Mouse (Mus musculus): ENCODE measurements around the gene Wdr5.

Gene Wdr5

DNA sequence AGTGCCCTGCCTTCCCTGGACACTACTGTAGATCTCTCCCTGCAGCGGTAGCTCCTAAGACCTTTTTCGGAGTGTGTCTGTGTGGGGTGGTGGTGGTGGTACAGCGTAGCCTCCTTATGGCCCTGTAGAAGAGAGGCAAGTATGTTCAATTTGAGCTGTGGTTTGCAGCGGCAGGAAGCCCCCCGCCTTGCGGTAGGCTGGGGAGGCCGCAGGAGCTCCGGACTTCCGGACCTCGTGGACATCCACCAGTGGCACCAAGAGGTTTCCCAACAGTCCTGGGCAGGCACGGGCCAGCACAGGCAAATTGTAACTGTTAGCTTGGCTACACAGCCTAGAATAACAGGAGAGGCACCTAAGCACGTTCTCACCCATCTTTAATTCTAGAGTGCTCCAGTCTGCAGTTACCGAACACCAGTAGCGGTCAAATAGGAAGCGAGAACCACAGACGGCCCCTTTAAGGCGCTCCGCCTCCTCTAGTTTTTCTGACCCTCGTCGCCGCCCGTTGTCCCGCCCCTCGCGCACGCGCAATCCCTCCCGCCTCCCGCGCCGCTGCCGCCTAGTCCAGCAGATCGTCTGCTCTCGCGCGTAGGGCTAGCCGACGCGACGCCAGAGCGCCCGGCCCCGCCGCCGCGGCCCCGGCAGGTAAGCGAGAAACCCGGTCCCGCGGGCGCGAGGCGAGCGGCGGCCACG, at the start of gene Wdr5:
Gene Wdr5, plus strand, starts transcription at position 519 of the 690 bp plus-strand sequence.
- DNase-seq, result peak; percentile 95

DNA sequence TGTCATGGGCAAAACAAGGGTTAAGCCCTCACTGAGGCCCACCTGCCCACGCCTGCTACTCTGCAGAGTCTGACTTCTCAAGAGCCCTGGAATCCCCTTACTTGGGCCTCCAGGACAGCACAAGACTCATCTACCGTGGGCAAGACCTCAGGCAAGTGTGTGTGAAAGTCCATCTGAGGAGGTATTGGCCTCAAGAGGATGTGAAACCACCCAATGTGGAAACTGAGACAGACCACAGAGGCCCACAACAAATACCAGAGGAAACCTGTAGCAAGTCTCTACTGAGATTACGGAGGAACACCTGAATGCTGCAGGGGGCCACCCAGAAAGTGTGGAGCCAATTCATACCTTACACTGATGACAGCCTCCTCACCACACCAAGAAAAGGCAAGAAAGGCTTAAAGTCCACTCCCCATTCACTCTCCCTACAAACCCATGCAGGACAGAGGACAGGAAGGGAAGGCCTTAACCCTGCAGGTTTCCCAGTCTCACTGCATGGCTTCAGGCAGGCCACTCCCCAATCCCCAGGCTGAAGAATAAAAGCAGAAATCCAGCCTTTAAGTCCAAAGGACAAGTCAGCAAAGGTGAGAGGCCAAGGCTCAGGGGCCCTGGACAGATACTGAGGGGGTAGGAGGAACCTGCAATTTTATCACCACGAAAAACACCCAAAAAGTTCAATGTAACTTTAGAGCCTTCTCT, 45.5 kb upstream of the Wdr5 start:
- no peak for DNase-seq

DNA sequence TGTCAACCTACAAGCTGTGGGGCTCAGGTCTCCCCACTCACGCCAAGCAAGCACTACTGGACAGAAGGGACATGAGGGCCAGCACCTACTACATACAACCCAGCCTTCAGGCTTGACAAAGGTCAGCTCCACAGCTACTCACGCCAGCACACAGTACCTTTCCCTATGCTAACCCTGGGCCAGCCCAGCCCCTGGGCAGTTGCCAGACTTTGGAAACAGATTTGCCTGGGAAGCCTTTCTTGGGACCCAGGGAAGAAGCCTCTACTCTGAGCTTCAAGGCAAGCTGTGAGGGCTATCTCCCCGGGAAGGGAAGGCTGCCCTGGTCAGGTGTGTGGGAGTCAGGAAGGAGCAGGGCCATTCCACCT, 45.0 kb upstream of the Wdr5 start:
- DNase-seq, result peak; percentile 71

DNA sequence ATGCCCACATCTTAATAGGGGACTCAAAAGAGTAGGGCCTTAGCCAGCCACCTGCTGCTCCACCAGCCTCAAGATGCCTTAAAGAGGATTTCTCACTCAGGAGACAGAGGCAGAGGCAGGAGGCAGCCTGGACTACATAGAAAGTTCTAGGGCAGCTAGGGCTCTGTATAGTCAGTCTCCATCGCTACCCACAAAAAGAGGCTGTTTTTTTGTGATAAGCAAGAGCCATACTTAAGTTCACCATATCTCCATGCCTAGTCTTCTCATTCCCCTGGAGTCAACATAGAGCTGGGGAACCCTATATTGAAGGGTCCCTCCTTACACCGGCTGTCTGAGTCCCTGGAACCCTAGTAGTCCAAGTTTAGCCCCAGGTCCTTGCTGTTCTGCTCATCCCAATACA, 44.4 kb upstream of the Wdr5 start:
- DNase-seq, result no peak

DNA sequence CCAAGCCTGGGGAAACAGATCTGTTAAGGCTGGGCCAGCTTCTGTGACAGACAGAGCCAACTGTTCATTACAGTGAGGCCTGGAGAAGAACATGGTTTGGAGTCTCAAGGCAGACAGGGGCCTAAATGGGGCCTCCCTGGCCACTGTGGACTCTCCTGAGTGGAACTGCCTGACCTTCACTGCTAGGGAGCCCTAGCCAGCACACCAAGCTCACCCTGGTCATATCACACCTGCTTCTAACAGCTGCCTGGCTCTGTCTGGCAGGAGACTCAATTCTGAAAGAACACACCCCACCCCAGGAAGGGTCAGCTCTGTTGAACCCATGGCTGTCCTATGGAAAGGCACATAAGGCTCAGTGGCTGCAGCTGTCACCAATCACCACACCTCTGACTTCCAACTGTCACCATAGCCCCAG, 43.8 kb upstream of the Wdr5 start:
- no peak for DNase-seq

DNA sequence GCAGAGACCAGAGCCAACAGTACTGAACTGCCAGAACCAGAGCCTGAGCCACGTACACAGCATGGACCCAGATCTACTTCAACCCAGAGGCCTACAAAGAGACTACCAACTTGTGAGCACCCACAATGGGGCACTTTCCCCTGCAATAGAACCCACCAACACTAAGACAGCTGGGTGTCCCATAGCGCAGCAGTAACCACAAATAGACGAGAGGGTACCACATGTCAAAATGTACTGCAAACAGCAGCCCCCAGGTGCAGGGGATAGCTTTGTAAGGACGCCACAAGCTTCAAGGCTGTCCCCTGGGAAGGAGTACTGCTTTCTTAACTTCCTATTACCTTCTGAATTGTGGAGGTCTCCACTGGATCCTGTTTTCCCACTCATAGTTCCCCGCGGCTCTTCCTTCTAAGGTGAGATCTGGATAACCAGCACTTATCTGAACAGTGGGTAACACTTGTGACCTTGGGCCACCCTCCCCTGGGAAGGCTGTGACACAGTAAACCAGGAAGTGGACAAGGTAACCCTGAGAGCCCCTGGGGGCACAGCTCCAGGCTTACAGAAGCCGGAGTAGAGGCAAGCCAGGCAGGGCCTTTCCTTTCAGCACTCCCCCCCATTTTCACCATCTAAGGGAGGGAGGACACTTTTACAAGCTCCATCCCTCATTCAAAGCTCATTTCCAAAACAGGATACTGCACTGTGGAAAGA, 41.7 kb upstream of the Wdr5 start:
- no peak for DNase-seq

DNA sequence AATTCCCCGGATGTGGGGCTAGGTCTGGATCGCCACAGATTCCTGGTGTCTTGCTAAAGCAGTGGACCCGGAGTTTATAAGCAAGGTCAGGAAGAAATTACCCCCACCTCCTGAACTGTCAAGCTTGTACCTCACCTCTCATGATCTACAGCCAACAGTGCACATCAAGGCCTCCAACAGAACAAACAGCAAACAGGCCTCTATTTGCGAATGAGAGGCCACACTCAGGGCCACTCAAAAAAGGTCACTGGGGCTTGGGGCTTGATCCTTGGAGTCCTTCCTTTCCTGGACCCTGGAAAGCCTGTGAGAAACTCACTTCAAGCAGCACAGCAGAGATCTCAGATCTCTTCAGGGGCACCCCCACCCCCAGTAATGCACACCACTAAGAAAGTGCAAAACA, 41.0 kb upstream of the Wdr5 start:
- no peak for DNase-seq

DNA sequence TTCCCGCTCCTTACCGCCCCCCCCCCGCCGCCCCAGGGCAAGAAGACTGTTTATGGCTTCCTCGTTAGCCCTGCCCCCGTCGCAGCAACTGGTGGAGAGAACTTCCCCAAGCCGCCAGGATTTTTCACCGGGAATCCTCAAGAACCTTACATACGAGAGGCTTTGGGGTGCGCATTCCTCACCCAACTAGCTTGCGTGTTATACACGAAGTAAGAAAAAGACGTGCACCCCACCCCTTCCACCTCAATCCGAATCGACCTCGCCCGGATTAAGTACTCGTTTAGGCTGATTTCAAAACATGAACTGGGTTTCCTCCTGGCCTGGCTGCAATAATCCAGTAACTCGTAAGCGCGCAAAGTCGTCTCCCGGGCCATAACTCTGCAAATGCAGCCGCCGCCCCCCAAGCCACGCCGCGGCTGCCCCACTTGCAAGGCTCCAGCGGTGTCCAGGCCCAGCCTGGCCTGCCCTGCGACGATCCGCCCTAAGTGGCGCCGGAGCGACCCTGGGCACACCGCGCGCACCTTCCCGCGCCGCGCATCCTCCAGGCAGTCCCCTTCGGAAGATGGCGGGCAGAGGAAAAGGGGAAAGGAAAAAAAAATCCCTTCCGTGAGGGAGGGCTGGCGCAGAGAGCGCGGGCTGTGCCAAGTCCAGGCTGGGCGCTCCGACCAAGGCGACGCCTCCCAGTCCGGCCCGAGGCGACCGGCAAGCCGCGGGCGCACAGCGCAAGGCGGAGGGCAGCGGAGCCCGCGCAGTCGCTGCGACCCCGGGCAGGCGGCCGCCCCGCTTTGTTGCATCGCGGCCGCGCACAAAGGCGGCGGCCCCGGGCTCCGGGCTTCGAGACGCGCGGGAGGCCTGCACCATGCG, 40.1 kb upstream of the Wdr5 start:
- peak; percentile 49 for DNase-seq

DNA sequence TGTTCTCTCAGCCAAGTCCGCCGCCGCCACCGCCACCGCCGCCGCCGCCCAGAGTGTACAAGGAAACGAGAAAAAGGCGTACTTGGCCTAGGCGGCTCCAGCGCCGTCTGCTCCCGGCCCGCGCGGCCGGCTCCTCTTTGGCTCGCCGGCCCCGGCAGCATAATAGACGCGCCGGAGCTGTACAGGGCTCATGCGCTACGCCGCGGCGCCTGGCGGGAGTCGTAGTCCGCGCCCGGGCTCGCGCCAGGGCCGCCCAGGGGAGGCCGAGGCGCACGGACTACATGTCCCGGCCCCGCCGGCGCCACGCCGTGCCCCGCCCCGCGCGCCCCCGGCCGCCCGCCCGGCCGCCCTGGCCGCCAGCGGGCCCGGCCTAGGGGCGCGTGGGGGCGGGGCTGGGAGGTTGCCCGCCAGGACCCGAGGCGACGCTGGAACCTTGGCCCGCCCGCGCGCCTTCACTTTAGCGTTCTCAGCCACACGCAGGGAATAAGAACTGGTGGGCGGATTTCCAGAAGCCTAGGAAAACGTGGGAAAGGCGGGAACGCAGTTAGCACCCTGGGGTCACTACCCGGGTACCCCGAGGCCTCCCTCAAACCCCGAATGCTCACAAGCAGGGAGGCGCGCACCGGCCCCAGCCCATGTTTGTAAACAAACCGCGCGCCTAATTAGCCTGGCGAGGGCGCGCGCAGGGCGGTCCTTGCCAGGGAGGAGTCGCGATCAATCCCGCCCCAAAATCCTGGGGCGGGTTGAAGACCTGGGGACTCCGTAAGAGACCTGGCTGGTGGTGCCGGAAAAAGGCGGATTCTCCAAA, 39.3 kb upstream of the Wdr5 start:
- peak; percentile 94 for DNase-seq

DNA sequence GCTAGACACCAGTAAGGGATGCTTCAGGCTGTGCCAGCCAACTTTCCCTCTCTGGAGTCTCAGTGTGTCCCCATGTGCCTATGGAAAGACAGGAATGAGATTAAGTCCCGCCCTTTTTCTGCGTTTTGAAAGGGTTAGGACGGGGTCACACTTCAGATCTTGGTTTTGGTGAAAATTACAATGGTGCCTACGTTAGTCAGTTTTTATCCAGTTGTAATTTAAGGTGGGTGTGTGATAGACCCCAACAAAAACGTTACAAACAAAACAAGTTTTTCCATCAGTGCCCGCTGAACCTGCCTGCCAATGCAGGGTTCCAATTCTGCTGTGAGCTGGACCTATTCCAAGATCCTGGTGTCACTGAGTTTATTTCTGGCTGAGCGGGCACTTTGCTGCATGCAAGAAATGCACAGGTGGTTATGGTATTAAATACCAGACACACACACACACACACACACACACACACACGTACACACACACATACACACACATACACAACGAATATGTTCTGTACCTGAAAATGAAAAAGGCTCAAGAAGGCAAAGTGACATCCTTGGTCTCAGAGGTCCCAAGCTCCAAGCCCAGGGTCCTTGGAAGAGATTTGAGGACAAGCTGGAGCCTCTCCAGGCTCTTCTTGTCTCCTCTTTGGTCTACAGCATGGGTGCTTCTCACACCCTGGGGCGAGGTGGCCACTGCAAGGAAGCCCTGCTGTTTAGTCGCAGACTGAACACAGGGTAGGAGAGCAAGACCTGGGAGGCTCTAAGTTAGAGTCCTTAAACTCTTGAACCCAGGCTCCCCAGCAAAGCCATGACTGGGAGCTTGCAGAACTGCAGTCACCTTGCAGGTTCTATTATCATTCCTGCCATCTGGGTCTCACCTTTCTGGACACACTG, 38.4 kb upstream of the Wdr5 start:
- DNase-seq, result peak; percentile 57

DNA sequence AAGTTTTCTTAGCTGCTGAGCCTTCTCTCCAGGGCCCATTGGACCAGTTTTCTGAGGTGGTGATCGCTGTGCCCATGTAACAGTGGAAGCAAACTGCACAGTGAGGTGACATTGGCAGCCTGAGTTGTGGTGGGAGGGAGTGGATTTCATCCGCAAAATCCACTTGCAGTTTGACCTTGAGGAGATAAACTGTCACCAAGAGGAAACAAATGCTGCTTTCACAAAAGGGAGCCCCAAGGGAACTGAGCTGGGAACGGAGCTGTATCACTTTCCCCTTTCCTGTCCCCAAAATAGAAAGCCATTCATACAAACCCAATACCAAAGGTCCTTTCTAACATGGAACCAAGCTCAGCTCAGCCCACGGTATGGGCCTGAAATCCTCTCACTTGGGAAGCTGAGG, 35.1 kb upstream of the Wdr5 start:
- DNase-seq, result no peak

DNA sequence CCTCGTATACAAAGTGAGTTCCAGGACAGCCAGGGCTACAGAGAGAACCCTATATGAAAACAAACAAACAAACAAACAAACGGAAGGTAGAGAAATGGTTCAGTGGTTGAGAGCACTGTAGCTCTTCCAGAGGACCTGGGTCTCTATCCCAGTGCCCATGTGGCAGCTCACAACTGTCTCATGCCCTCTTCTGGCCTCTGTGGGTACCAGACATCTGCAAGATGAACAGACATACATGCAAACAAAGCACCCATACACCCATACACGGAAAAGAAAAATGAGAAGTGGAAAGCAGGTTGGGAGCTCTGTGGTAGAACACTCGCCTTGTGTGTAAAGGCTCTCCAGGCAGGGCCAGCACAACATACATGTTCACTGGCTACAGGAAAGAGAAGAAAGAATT, 34.6 kb upstream of the Wdr5 start:
- DNase-seq, result no peak

DNA sequence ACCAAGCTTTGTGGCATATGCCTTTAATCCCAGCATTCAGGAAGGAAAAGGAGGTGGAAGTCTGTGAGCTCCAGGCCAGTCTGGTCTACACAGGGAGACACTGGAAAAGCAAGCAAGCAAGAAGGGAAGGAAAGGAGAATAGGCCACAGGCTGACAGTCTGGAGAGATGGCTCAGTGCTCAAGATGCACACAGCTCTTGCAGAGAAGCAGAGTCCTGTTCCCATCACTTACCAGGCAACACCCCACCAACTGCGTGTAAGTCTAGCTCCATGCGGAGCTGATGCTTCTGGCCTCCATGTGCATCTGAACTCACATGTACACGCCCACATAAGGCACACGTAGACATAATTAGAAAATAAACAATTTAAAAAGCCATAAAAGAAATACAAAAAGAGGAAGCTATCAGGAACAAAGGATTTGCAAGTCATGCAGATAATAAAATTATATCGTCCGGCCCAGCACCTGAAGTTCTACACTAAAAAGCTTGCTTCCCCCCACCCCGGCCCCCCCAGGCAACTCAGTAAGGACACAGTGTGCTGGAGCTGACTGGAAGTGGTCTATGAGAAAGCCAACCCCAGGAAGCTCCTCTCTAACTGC, 32.6 kb upstream of the Wdr5 start:
- no peak for DNase-seq

DNA sequence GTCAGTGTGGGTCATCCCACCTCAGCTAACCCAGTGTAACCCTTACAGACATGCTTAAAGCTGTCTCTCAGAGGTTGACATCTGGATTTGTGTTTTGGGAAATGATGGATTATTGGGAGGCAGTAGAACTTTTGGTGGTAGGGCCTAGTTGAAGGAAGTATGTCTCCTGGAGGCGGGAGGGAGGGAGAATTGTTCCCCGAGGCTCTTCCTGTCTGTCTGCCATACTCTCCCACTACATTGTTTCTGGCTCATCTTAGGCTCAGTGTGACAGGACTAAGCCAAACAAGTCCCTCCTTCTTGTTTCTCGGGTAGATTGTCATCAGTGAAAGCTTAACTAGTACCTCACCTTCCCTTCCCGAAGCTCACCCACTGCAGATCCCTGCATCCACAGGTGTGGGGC, 28.2 kb upstream of the Wdr5 start:
- DNase-seq, result no peak

DNA sequence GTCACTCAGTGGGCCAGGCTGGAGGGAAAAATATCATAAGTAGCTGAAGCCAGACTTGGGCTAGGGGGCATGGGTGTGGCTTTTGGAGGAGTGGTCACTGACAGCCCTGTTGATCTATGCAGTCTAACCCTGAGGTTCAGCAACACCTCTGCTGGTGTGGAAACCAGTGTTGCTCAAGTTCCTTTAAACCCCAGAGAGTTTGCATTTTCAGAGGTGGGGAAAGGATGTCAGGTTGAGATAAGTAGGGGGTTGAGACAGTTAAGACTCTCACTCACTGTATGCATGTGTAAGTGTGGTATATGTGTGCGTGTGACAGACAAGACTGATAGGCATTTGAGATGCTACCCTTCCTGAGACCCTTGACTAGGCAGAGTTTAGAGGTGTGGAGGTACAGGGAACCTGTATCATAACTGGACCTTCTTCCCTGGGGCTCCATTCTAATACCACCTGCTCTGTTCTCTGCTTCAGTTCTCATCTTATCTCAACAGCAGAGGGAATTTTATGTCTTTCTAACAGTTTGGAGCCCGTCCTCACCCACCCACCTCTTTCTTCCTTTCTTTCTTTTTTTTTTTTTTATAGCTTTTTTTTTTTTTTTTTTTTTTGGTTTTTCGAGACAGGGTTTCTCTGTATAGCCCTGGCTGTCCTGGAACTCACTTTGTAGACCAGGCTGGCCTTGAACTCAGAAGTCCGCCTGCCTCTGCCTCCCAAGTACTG, 27.5 kb upstream of the Wdr5 start:
- DNase-seq, result no peak

DNA sequence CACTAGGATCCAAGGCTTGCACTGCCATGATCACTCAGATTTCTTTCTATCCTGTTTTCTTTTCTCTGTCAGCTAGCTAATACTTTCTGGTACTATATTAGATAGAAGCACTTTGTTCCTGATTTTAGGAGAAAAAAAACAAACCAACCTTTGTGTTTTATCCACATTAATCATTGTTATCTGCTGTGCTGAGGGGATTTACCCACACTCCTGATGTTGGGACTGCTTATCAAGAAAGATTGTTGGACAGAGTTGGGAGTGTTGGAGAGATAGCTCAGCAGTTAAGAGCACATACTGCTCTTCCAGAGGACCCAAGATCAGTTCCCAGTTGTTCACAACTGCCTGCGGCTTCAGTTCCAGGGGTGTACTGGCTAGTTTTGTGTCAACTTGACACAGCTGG, 26.6 kb upstream of the Wdr5 start:
- DNase-seq, result no peak

DNA sequence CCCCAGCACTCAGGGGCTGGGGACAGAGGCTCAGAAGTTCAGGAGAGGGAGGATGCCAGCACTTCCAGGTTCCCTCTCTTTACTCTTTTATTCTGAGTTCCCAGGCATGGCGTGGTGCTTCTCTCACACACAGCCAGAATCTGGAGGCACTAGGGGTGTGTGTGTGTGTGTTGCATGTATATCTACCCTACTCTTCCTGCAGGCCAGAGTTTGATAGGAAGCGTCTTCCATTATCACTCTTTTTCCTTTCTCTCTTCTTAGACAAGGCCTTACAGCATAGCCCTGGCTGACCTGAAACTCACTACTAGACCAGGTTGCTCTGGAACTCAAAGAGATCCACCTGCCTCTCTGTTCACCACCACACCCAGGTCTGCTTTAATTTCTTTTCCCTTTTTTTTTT, 24.0 kb upstream of the Wdr5 start:
- DNase-seq, result no peak

DNA sequence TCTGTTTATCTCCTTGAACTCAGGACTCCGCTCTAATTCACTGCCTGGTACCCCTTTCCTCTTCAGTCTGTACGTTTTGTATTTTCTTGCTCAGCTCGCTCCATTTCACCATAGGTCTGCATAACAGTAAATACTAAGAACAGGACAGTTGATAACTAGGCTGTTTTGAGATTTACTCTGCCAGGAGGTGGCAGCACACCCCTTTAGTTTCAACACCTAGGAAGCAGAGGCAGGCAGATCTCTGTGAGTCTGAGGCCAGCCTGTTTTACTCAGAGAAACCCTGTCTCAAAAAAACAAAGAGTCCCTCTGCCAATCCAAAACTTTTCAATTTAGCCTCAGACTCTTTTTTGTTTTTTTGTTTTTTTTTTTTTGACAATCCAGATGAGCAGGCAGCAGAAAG, 21.0 kb upstream of the Wdr5 start:
- no peak for DNase-seq

DNA sequence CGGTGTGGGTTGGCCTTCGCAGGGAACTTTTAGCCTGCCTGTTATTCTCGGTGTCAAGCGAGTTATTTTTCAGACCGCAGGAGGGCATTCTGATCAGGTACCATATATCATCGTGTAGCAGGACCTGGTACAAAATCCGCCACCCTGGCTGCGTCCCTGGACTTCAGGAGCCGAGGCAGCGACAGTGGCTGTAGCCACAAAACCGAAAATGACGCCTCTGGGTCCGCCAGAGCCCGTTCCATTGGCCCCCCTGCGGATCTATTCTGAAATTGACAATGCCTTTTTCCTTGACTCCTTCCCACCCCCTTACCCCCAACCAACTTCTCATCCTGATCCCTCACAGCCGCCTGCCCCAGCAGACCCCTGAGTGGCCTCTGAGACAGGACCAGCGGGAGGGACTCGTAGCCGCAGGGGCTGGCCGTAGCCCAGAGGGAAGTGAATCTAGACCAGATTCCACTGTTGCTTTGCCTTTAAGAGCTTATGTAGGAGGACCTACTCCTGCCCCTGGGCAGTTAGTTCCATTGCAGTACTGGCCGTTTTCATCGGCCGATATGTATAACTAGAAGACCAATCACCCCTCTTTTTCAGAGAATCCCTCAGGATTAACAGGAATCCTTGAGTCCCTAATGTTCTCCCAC, 18.4 kb upstream of the Wdr5 start:
- no peak for DNase-seq
